Mouse (Mus musculus) central nervous system, embryonic 18 days (tissue): ENCODE data around the gene Cldn2. TPM values are rescaled to one million over a fixed set of nuclear protein-coding genes. Genes with fewer than 3 reads are reported as not detected.

ENCODE experiments used
- polyA plus RNA-seq: library from polyadenylated mRNA; depleted of rRNA; stranded (reverse); fragments of >200 nt; gene quantifications from 2 replicates; pipeline ENCODE4 v1.2.3, GENCODE M21; 2012; rRNA removed

The Cldn2 gene
- polyA plus RNA-seq, result 0.45 and 0.90 TPM in 2 replicates

GRCm38 (mm10) chrX:139800406-139800878 lies at the start of gene Cldn2:
Cldn2 (plus strand) TSS chrX:139800828.

GRCm38 (mm10) chrX:139782278-139783044 lies 18.2 kb upstream of the Cldn2 start, which contains the start of gene Ripply1:
Ripply1 (minus strand) TSS chrX:139782353.

Other genes with a start within 250 kb of the Cldn2 start
- gene Rnf128, start 237.5 kb upstream of the Cldn2 start, polyA plus RNA-seq, result 3.2 and 3.3 TPM in 2 replicates
- 1.3 and 1.6 TPM in 2 replicates for gene Tbc1d8b, start 115.8 kb upstream of the Cldn2 start, polyA plus RNA-seq
- gene Gm15013, start 86.3 kb upstream of the Cldn2 start, polyA plus RNA-seq, result not detected in 2 replicates
- 0.32 and 0.54 TPM in 2 replicates for gene Ripply1, start 18.5 kb upstream of the Cldn2 start, polyA plus RNA-seq
- 4.9 and 5.3 TPM in 2 replicates for gene Morc4, start 70.8 kb downstream of the Cldn2 start, polyA plus RNA-seq
- gene Rbm41, start 197.8 kb downstream of the Cldn2 start, polyA plus RNA-seq, result 5.7 and 7.2 TPM in 2 replicates